26 mouse cellular contexts compared by ENCODE assay signal in genomic region chr7:16766443-16766842, GRCm38 (mm10). TPM values are rescaled to one million over a fixed set of nuclear protein-coding genes. Genes with fewer than 3 reads are reported as not detected.
DNase-seq lines count a peak whose midpoint lies in the region; ATAC-seq and TF ChIP-seq lines count a peak whose summit lies in the region.
"Had no signal": no experiment of that assay in that cellular context is flagged by ENCODE, and none has a peak within 500 bp of the region (broad histone marks: within the 10 kb centered on the region; RNA-seq: fewer than 3 reads in every experiment).

No protein-coding gene starts in this region.

- H3K4me2 ChIP-seq in limb, embryonic 12.5 days, result no peak overlapping the region
- H3K4me2 ChIP-seq: hindbrain, embryonic 15.5 days; liver, embryonic 13.5 days; midbrain, embryonic 11.5 days had no signal

- no peak overlapping the region for H3K4me3 ChIP-seq in lung, adult 2 months (replicated peaks; ENCODE audit: extremely low read depth, low read depth, low read length)
- no peak overlapping the region for H3K4me3 ChIP-seq in limb, embryonic 12.5 days (replicated peaks)
- H3K4me3 ChIP-seq: embryonic facial prominence, embryonic 10.5 days; hindbrain, embryonic 15.5 days; liver, embryonic 13.5 days had no signal

- no peaks in the 10 kb centered on the region for H3K36me3 ChIP-seq in limb, embryonic 12.5 days
- H3K36me3 ChIP-seq: embryonic facial prominence, embryonic 10.5 days; hindbrain, embryonic 15.5 days; liver, embryonic 13.5 days had no signal

- TF ChIP-seq POLR2A in lung, adult 2 months (IDR thresholded peaks at IDR 0.05; ENCODE audit: borderline replicate concordance, extremely low read depth, low read depth, low read length), result no peak

- H3K27ac ChIP-seq in limb, embryonic 12.5 days, result peak overlapping the region; percentile 53; the same call in 1 of the 2 replicates
- H3K27ac ChIP-seq: embryonic facial prominence, embryonic 10.5 days; hindbrain, embryonic 15.5 days; liver, embryonic 13.5 days had no signal

- DNase-seq in adrenal gland, adult 2 months, result peak; percentile 38
- no peak for DNase-seq in adrenal gland, adult 18-20 months (ENCODE audit: low spot score in 2 of 2)
- DNase-seq in lung, postnatal 10 days, result peak; percentile 16
- no peak for DNase-seq in lung, adult 2 months
- DNase-seq in thymus, postnatal 25 days, result peak; percentile 73
- DNase-seq in spleen, postnatal 14 days (ENCODE audit: low spot score in 2 of 2), result no peak
- DNase-seq in urinary bladder, postnatal 14 days (ENCODE audit: low spot score), result no peak
- DNase-seq: cerebellum, adult 9-10 months; heart, adult 11 months; kidney, postnatal 10 days; liver, embryonic 13.5 days; right cerebral cortex, postnatal 25 days had no signal

- no peak for ATAC-seq in limb, embryonic 12.5 days (ENCODE audit: insufficient number of reproducible peaks, insufficient read depth, low FRiP score, low TSS enrichment, low read depth)
- ATAC-seq: CD4-positive, CD25-positive, alpha-beta regulatory T cell, adult 4 months; forebrain, embryonic 16.5 days; intestine, postnatal 0 days had no signal

- 67% methylated on average over 2 of the region's 2 CpGs for WGBS in lung, adult 2 months
- WGBS in limb, embryonic 12.5 days, result 32% methylated on average over 2 of the region's 2 CpGs

- TF ChIP-seq CTCF in lung, adult 2 months (IDR thresholded peaks at IDR 0.05; ENCODE audit: insufficient read depth, low read length), result no peak

- H3K9ac ChIP-seq in limb, embryonic 12.5 days (replicated peaks), result no peak overlapping the region
- H3K9ac ChIP-seq: hindbrain, embryonic 15.5 days; liver, embryonic 13.5 days had no signal

- H3K9me3 ChIP-seq in limb, embryonic 12.5 days, result 0 out of 2 replicates have a peak, but pooled peaks cover 3% of the 10 kb centered on the region
- H3K9me3 ChIP-seq: hindbrain, embryonic 15.5 days had no signal

- peaks cover 5% of the 10 kb centered on the region for H3K4me1 ChIP-seq in lung, adult 2 months (ENCODE audit: control insufficient read depth, insufficient read depth, low read length)
- peaks cover 15% of the 10 kb centered on the region for H3K4me1 ChIP-seq in limb, embryonic 12.5 days (replicated peaks)
- H3K4me1 ChIP-seq: hindbrain, embryonic 15.5 days; liver, embryonic 13.5 days had no signal

- no peaks in the 10 kb centered on the region for H3K27me3 ChIP-seq in limb, embryonic 12.5 days
- H3K27me3 ChIP-seq: hindbrain, embryonic 15.5 days; liver, embryonic 13.5 days had no signal

RNA-seq across cellular contexts. Expression of gene Slc1a5, which starts 14.7 kb away (rescaled TPM):
- total RNA-seq in adrenal gland, adult 2 months (2021), result 100 to 1,000 TPM; 144 to 291 TPM
- 220 and 344 TPM in 2 replicates for polyA plus RNA-seq in adrenal gland, adult 2 months (2012; rRNA removed)
- 100 to 1,000 TPM in 1 of 2 experiments, 10 to 100 TPM in 1; 89.3 to 253 TPM for total RNA-seq in adrenal gland, adult 18-20 months (2021)
- 190 and 201 TPM in 2 replicates for polyA plus RNA-seq in lung, adult 2 months (2012; rRNA removed)
- 43.7 and 48.7 TPM in 2 replicates for polyA plus RNA-seq in limb, embryonic 12.5 days (2016; fragmentation: Nextera tagmentation; extraction: Ambion mirVana)

RNA-seq across cellular contexts. Expression of gene Ap2s1, which starts 28.2 kb away (rescaled TPM):
- total RNA-seq in adrenal gland, adult 2 months (2021), result 100 to 1,000 TPM; 138 to 139 TPM
- polyA plus RNA-seq in adrenal gland, adult 2 months (2012; rRNA removed), result 331 and 352 TPM in 2 replicates
- 100 to 1,000 TPM; 120 to 146 TPM for total RNA-seq in adrenal gland, adult 18-20 months (2021)
- 206 and 228 TPM in 2 replicates for polyA plus RNA-seq in lung, adult 2 months (2012; rRNA removed)
- polyA plus RNA-seq in limb, embryonic 12.5 days (2016; fragmentation: Nextera tagmentation; extraction: Ambion mirVana), result 239 and 245 TPM in 2 replicates

RNA-seq across cellular contexts. Expression of gene Ceacam9, which starts 44.7 kb away (rescaled TPM):
- not detected for total RNA-seq in adrenal gland, adult 2 months (2021)
- polyA plus RNA-seq in adrenal gland, adult 2 months (2012; rRNA removed), result not detected in 2 replicates
- total RNA-seq in adrenal gland, adult 18-20 months (2021), result not detected
- polyA plus RNA-seq in lung, adult 2 months (2012; rRNA removed), result not detected in 2 replicates
- not detected in 2 replicates for polyA plus RNA-seq in limb, embryonic 12.5 days (2016; fragmentation: Nextera tagmentation; extraction: Ambion mirVana)
- total RNA-seq: adrenal gland, postnatal 36 days; gastrocnemius, adult 8-10 months; layer of hippocampus, adult 8-10 months; MEL had no signal
- polyA plus RNA-seq: CD4-positive, CD25-positive, alpha-beta regulatory T cell, adult 4 months; embryonic facial prominence, embryonic 10.5 days; heart, embryonic 14.5 days; intestine, postnatal 0 days; limb, embryonic 11.5 days; liver, embryonic 13.5 days; lung, embryonic 16.5 days; midbrain, embryonic 11.5 days had no signal

RNA-seq across cellular contexts. Expression of gene Strn4, which starts 49.2 kb away (rescaled TPM):
- total RNA-seq in adrenal gland, adult 2 months (2021), result 10 to 100 TPM; 58.9 to 64.1 TPM
- polyA plus RNA-seq in adrenal gland, adult 2 months (2012; rRNA removed), result 121 and 138 TPM in 2 replicates
- total RNA-seq in adrenal gland, adult 18-20 months (2021), result 10 to 100 TPM; 67.7 to 69.3 TPM
- polyA plus RNA-seq in lung, adult 2 months (2012; rRNA removed), result 164 and 180 TPM in 2 replicates
- polyA plus RNA-seq in limb, embryonic 12.5 days (2016; fragmentation: Nextera tagmentation; extraction: Ambion mirVana), result 148 and 155 TPM in 2 replicates

RNA-seq across cellular contexts. Expression of gene Fkrp, which starts 50.1 kb away (rescaled TPM):
- total RNA-seq in adrenal gland, adult 2 months (2021), result 10 to 100 TPM; 23.9 to 29.5 TPM
- polyA plus RNA-seq in adrenal gland, adult 2 months (2012; rRNA removed), result 46.3 and 49.6 TPM in 2 replicates
- 10 to 100 TPM; 23.7 to 25.2 TPM for total RNA-seq in adrenal gland, adult 18-20 months (2021)
- 41.7 and 42.0 TPM in 2 replicates for polyA plus RNA-seq in lung, adult 2 months (2012; rRNA removed)
- polyA plus RNA-seq in limb, embryonic 12.5 days (2016; fragmentation: Nextera tagmentation; extraction: Ambion mirVana), result 33.1 and 34.8 TPM in 2 replicates

Comparison
In these comparisons a context has a peak if more than half of its experiments do, and no peak if none do; other contexts are left out.
1. DNase-seq: peak in adrenal gland, adult 2 months (single experiment), lung, postnatal 10 days (single experiment) and thymus, postnatal 25 days (single experiment); none in adrenal gland, adult 18-20 months (0 of 2), lung, adult 2 months (single experiment), spleen, postnatal 14 days (0 of 2) and urinary bladder, postnatal 14 days (single experiment).